Mouse (Mus musculus): ENCODE measurements around the gene Gja3.

DNA sequence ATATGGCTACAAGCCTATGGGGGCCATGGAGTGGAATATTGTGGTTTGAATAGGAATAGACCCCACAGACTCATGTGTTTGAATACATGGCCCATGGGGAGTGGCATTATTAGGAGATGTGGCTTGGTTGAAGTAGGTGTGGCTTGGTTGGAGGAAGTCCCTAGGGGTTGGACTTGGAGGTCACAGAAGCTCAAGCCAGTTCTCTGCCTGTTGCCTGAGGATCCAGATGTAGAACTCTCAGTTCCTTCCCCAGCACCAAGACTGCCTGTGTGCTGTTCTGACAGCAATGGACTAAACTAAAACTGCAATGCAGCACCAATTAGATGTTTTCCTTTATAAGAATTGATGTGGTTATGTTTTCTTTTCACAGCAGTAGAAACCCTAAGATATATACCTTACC lies 8.2 kb upstream of the Gja3 start:
- TF ChIP-seq CTCF (IDR thresholded peaks at IDR 0.05; ENCODE audit: low read depth, low read length) (no peak), GATA1 (IDR thresholded peaks at IDR 0.05; ENCODE audit: borderline replicate concordance, low read length) (no peak), TAL1 (conservative IDR thresholded peaks at IDR 0.05; ENCODE audit: low read depth, low read length) (no peak)

Data from G1E (cell line).